1 mouse cellular context compared by ENCODE assay signal in genomic region chr17:35812736-35813135, GRCm38 (mm10).
TF ChIP-seq lines count a peak whose summit lies in the region.

No protein-coding gene starts in this region.

TF ChIP-seq in CH12.LX, 34 proteins besides CTCF, POLR2A, EP300 and RAD21:
- no peak for TF ChIP-seq KAT2A (IDR thresholded peaks at IDR 0.05; ENCODE audit: insufficient replicate concordance, low read length)
- TF ChIP-seq ZKSCAN1 (IDR thresholded peaks at IDR 0.05; ENCODE audit: borderline replicate concordance, low read depth, low read length) = no peak
- TF ChIP-seq ZMIZ1 (IDR thresholded peaks at IDR 0.05; ENCODE audit: low read depth, low read length) = no peak
- no peak for TF ChIP-seq MAFK (IDR thresholded peaks at IDR 0.05; ENCODE audit: insufficient replicate concordance, low read length)
- no peak for TF ChIP-seq E2F4 (IDR thresholded peaks at IDR 0.05; ENCODE audit: insufficient replicate concordance, low read depth, low read length)
- TF ChIP-seq ZNF384 (IDR thresholded peaks at IDR 0.05; ENCODE audit: low read depth, low read length) = no peak
- TF ChIP-seq POLR2AphosphoS2 (IDR thresholded peaks at IDR 0.05; ENCODE audit: low read depth, low read length) = no peak
- TF ChIP-seq ELF1 (IDR thresholded peaks at IDR 0.05; ENCODE audit: low read depth, low read length) = no peak
- no peak for TF ChIP-seq GABPA (IDR thresholded peaks at IDR 0.05; ENCODE audit: insufficient replicate concordance, low read depth, low read length)
- TF ChIP-seq RCOR1 (conservative IDR thresholded peaks at IDR 0.05; ENCODE audit: low read depth, low read length) = no peak
